Mouse (Mus musculus): ENCODE results near the gene Unc119.

GRCm38 (mm10) chr11:78347908-78348307 is 4.6 kb downstream of the Unc119 start:
- TF ChIP-seq EP300 (IDR thresholded peaks at IDR 0.05; ENCODE audit: low read depth) (no peak), CTCF (IDR thresholded peaks at IDR 0.05; ENCODE audit: low read depth) (no peak)
